Mouse (Mus musculus): ENCODE results near the gene Hoxc6.

The Hoxc6 gene

GRCm38 (mm10) chr15:103011928-103012486 is 13.9 kb downstream of the Hoxc6 start:
- DNase-seq (ENCODE audit: low spot score in 2 of 2): no peak

- no peak for DNase-seq (ENCODE audit: low spot score in 2 of 2)
Measured at GRCm38 (mm10) chr15:103013238-103013984, 15.4 kb downstream of the Hoxc6 start.

- DNase-seq (ENCODE audit: low spot score in 2 of 2): no peak
Measured at GRCm38 (mm10) chr15:103014166-103015008, 16.3 kb downstream of the Hoxc6 start.

- no peak for DNase-seq (ENCODE audit: low spot score in 2 of 2)
Measured at GRCm38 (mm10) chr15:103015009-103015399, 16.9 kb downstream of the Hoxc6 start.

GRCm38 (mm10) chr15:103015406-103016166 is 17.5 kb downstream of the Hoxc6 start:
- no peak for DNase-seq (ENCODE audit: low spot score in 2 of 2)

- no peak for DNase-seq (ENCODE audit: low spot score in 2 of 2)
Measured at GRCm38 (mm10) chr15:103018636-103019035, 20.6 kb downstream of the Hoxc6 start, which contains the start of gene Hoxc4. Gene Hoxc4, plus strand, starts transcription at chr15:103018934.

GRCm38 (mm10) chr15:103020899-103021418 is 22.9 kb downstream of the Hoxc6 start:
- DNase-seq (ENCODE audit: low spot score in 2 of 2): no peak

- no peak for DNase-seq (ENCODE audit: low spot score in 2 of 2)
Measured at GRCm38 (mm10) chr15:103021544-103021943, 23.5 kb downstream of the Hoxc6 start.

GRCm38 (mm10) chr15:103024131-103024530 is 26.1 kb downstream of the Hoxc6 start:
- DNase-seq (ENCODE audit: low spot score in 2 of 2): no peak

- DNase-seq (ENCODE audit: low spot score in 2 of 2): no peak
Measured at GRCm38 (mm10) chr15:103027266-103028235, 29.5 kb downstream of the Hoxc6 start.

- DNase-seq (ENCODE audit: low spot score in 2 of 2): no peak
Measured at GRCm38 (mm10) chr15:103028916-103029512, 31.0 kb downstream of the Hoxc6 start.

GRCm38 (mm10) chr15:103030142-103030541 is 32.1 kb downstream of the Hoxc6 start:
- no peak for DNase-seq (ENCODE audit: low spot score in 2 of 2)

GRCm38 (mm10) chr15:103032167-103032566 is 34.1 kb downstream of the Hoxc6 start:
- DNase-seq (ENCODE audit: low spot score in 2 of 2): no peak

- DNase-seq (ENCODE audit: low spot score in 2 of 2): no peak
Measured at GRCm38 (mm10) chr15:103032646-103033575, 34.9 kb downstream of the Hoxc6 start.

- no peak for DNase-seq (ENCODE audit: low spot score in 2 of 2)
Measured at GRCm38 (mm10) chr15:103034043-103034806, 36.2 kb downstream of the Hoxc6 start.

GRCm38 (mm10) chr15:103034807-103035547 is 36.9 kb downstream of the Hoxc6 start:
- no peak for DNase-seq (ENCODE audit: low spot score in 2 of 2)

- DNase-seq (ENCODE audit: low spot score in 2 of 2): no peak
Measured at GRCm38 (mm10) chr15:103035548-103035881, 37.5 kb downstream of the Hoxc6 start.

Data from frontal cortex, postnatal 36 days (tissue).